Mouse (Mus musculus) ovary, postnatal 36 days (tissue): Measurements from ENCODE around the gene Gm340.

Source experiments
- DNase-seq: peaks from one replicate; pipeline ENCODE4 v3.0.0; 2022; ENCODE audit warnings: low spot score, mixed read lengths

Gm340 gene

DNA sequence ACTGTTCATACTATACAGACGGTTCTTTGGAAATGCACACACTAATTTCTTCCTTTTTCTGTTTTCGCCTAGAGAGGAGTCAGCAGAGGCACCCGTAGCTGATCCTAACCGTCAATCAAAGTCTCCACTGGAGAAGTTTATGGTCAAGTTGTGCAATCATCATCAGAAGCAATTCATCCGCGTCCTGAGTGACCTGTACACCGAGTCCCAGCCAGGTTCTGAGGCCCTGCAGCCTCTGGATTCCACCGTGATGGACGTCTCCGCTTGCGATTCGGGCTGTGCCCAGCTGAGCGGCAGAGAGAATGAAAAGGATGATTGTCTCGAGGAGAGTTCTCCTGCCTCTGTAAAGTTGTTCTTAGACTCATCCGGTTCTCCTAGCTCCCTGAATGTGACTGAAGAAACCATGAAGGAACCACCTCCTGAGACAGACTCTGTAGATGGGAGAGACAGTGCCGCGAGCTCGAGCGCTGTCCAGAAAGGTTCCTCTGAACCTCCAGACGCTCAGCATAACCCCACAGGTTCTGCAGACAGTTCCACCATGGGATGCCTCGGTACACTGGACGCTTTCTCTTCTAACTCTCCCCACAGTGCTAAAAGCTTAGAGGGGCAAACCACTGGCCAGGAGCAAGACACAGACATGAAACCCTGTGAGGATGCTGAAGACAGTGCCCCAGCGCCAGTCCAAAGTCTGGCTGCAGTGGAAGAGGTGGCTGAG, at the start of gene Gm340:
TSS of gene Gm340 (plus strand) at position 665 of the 715 bp plus-strand sequence.
- no peak for DNase-seq

GRCm38 (mm10) chr19:41534021-41534420, 48.1 kb upstream of the Gm340 start:
- DNase-seq: no peak

- DNase-seq: no peak
Measured at GRCm38 (mm10) chr19:41556981-41557380, 25.2 kb upstream of the Gm340 start.

DNA sequence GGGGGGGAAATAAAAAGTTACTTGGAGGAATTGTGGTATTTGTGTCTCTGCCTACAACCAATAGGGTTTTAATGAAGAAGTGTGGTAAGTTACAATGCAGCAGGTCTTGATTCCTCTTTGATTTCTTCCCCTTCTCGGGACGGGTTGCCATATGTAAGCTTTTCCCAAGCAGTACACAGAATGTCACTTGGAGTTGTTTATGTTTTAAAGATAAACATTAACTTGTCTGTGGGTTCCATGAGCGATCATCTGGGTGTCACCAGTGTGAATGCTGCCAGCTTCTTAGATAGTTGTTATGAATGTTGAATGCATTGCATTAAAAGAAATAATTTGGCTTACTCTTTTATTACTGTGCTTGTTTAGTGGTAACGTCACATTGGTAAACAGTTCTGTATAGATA, 24.7 kb upstream of the Gm340 start:
- no peak for DNase-seq

GRCm38 (mm10) chr19:41558891-41559486, 23.2 kb upstream of the Gm340 start:
- no peak for DNase-seq

- no peak for DNase-seq
Measured at GRCm38 (mm10) chr19:41560856-41561255, 21.3 kb upstream of the Gm340 start.

GRCm38 (mm10) chr19:41568791-41569190, 13.4 kb upstream of the Gm340 start:
- DNase-seq: no peak

DNA sequence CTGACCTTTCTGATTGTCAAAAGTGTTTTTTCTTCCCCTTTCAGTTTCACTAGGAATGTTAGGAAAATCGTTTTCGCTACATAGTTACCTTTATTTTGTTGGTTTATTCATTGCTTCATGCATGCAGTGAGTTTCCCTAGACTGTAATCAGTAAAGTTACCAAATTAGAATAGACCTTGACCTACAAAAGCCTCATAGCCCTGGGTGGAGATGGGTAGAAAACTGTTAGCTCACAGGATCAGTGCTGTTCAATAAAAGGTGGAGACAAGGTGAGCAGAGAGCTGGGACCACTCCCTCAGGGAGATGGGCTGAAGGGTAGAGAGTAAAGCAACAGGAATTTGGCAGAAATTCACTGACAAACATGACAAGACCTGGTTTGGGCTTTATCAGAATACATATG, 8.5 kb upstream of the Gm340 start:
- DNase-seq: no peak

- no peak for DNase-seq
Measured at GRCm38 (mm10) chr19:41577576-41577975, 4.6 kb upstream of the Gm340 start.

DNA sequence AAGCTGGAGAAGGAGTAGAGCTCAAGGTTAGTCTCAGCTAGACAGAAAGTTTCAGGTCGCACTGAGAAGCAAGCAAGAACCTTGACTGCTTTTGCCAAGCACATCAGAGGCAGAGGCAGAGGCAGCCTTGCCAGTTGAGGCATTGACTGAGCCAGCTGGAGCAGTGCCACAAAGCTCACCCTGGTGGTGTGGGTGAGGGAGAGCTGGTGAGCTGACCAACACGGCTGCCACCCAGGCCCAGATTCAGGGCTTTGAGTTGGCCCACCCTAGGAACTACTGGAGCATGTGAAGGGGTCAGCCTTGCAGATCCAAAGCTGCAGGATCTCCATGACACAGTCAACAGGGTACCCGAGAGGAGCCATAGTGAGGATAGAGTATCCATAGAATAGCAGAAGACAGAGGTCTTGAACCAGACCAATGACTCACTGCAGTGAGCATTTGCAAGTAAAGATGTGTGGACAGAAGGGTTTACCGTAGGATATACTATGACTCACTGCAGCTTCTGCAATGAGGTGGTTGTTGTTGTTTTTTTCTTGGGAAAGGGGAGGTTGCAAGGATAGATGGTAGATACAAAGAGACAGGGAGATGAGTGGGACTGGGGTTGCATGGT, 2.8 kb upstream of the Gm340 start:
- peak; percentile 58 for DNase-seq

DNA sequence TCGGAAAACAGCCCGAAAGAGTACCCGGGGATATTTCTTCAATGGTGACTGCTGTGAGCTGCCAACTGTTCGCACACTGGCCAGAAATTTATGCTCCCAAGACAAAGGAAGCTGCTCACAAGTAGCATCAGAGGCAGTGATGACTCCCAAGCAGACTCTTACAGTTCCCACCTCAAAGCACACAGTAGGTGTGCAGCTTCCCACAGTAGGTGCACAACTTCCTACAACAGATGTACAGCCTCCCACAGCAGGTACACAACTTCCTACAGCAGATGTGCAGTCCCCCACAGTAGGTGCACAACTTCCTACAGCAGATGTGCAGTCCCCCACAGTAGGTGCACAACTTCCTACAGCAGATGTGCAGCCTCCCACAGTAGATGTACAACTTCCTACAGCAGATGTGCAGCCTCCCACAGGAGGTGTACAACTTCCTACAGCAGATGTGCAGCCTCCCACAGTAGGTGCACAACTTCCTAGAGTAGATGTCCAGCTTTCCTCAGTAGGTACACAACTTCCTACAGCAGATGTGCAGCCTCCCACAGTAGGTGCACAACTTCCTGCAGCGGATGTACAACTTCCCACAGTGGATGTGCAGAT, 846 bp downstream of the Gm340 start:
- DNase-seq: no peak

- no peak for DNase-seq
Measured at GRCm38 (mm10) chr19:41586752-41587151, 4.6 kb downstream of the Gm340 start.

DNA sequence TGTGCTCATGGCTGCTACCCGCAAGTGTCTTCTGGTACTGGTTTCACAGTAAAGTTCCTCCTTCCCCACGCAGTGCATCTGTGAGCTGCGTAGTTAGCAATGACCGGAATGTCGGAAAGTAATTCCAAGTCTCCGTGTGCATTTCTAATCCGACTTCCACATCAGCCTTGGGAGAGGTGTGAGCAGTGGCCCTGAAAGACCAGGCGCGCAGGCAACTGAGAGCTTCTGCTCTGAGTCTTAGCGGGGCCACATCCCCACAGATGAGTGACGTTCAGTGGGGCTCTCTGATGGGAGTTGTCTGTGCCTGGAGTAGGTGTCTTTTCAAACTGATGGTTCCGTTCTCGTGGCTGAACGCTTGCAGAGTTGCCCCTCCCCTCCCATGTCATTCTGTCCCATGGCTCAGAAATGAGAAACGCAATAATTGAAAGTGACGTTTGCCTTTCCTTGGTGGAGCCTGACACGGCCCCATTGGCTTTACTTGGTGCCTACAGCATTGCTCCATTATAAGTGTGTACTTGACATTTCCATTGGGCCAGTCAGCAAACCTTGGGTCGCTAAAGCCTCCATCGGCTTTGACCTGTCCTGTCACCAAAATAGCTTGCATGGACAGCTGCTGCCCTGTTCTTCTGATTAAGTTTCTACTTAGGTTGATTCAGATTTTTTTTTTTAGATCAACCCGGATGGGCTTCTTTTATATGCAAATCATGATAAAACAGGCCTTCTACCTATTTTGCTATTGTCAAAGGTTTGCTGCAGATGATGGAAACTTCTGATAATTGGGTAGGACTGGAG, 5.5 kb downstream of the Gm340 start:
- DNase-seq: no peak

GRCm38 (mm10) chr19:41589026-41589425, 6.9 kb downstream of the Gm340 start:
- DNase-seq: no peak

DNA sequence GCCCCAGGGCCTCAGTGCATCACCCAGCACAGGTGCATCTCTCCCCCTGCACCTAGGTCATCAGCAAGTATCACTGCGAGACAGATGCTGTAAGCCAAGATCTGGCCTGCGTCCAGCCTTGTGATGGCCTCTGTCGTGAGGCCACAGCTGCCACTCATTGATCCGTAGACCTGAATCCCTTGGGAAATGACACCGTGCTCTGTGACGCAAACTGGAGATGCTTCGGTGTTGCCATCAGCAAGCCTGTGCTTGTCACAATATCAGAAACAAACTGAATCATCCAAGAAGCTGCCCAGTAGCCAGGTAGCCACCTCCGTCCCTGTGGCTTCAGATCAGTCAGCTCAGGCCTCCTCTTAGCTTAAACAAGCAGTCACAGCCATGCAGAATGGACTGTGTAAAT, 7.5 kb downstream of the Gm340 start:
- no peak for DNase-seq

GRCm38 (mm10) chr19:41591808-41592207, 9.6 kb downstream of the Gm340 start:
- DNase-seq: no peak

DNA sequence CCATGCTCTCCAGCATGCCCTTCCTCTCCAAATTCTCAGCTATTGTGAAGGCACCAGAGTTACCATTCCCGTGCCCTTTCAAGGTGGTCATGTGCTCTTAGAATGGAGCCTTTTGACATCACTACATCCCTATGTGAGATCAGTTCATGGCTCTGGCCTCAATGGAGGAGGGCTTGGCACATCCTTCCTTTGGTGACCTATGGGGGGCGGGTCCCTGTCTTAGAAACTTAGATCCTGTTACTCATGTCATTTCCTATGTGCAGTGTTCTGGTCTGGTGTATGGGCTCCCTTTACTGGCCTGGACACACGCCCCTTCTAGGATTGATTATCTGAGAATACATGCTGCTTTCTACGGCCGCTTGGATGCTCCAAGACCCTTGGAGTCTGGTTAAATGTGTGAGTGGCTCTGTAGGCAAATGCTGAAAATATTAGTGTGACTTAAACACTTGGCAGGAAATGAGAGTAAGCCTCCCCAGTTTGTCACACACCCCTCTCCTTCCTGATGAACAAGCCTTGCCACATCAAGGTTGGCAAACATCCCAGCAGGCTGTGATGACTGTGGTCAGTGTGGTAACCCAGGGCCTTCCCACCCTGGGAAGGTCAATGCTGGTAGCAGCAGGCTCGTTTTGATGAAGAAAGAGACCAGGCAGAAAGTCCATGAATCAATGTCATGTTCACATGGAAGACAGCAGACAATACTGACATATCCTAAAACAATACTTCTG, 15.2 kb downstream of the Gm340 start:
- peak; percentile 31 for DNase-seq

GRCm38 (mm10) chr19:41600647-41601046, 18.5 kb downstream of the Gm340 start:
- DNase-seq: no peak

DNA sequence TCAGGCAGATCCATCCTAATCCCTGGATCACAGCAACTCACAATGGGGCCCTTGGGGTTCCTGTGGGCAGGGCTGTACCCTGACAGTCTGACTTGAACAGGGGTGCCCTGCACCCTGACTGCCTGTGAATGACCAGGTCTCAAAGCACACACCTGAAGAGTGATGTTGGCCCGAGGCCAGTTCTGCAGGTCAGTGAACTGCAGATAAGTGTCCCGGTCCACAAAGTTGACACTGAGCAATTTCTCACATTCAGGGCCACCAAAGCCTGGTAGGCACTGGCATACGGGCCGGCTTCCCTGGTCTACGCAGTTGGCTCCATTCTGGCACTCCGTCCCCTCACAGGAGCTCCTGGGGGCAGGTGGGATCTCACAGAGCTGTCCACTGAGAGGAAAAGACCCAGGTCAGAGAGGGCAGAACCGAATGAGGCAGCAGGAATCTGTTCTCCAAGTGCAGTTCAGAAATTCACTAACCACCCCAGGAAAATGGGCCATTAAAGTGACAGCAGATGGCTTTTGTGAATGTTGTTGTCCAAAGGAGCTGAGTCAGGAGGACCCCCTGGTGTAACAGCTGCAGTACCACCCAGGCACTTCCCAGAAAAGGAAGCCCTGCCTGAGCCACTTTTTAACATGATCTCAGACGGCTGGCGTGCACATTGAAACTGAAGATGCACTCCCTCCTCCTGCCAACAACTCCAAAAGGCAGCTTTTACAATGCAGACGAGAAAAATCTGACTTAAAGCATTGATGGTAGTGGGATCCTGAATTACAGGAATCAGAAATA, 24.2 kb downstream of the Gm340 start:
- no peak for DNase-seq

GRCm38 (mm10) chr19:41611683-41612082, 29.5 kb downstream of the Gm340 start:
- no peak for DNase-seq
